Mouse (Mus musculus): ENCODE data around the gene Sytl2.

Sytl2 gene

GRCm38 (mm10) chr7:90370071-90370851, 68.2 kb downstream of the Sytl2 start:
- no peak for DNase-seq (ENCODE audit: low spot score in 2 of 2)

DNA sequence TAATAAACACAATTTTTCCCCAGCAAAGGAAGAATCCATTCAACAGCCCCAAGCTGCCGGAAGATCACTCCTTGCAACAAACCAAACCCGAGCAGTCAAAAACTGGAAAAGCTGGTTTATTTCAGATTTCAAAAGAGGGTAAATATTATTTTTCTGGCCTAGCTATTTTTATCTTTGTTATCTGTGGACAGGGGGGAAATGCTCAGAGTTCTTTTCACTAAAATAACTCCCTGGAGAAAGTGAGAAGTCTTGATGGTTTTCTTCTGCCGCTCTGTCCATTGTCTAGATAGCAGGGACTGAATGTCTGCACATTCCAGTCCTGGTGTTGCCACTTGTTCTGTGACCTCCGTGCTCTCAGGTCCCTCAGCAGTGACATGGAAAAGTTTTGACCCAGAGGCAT, 70.8 kb downstream of the Sytl2 start:
- no peak for DNase-seq (ENCODE audit: low spot score in 2 of 2)

DNA sequence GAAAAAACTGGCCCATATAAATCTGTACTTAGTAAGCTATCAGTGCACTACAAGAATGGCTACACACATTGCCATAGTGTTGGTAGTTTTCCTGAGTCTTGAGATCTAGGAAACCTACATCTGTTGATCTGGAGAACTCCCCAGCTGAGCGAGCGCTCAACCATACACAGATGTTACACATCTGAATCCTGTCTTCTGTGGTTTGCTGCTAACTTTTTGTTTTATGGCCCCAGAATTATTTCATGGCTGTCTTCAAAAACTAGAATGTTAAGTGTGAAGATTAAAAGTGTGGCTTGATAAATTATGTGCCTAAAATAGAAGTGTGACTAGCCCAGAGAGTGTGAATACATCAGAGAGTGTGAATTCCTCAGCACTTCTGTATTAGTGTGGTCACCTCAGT, 82.4 kb downstream of the Sytl2 start:
- DNase-seq (ENCODE audit: low spot score in 2 of 2) = no peak

- DNase-seq (ENCODE audit: low spot score in 2 of 2) = peak; percentile 37 to 47
Measured at GRCm38 (mm10) chr7:90386885-90387459, 84.9 kb downstream of the Sytl2 start.

DNA sequence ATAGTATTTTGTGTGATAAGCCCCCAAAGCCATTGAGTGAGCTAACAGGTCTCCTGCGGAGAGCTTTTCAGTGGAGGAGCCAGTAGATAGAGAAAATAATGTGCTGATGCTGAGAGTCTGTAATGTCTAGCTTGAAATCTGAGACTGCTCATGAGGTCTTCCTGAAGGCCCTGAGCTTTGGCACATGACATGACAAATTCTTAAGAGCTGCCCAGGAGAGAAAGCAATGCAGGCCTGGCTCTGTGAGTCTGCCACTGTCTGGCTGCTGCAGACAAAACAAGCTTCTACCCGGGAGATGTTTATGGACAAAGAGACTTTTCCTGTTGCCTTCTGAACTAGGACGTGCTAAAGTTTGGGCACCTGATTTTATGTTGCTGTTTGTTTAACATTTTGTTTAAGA, 87.7 kb downstream of the Sytl2 start:
- DNase-seq (ENCODE audit: low spot score in 2 of 2) = no peak

GRCm38 (mm10) chr7:90395073-90395472, 93.0 kb downstream of the Sytl2 start:
- no peak for DNase-seq (ENCODE audit: low spot score in 2 of 2)

- no peak for DNase-seq (ENCODE audit: low spot score in 2 of 2)
Measured at GRCm38 (mm10) chr7:90395928-90396327, 93.9 kb downstream of the Sytl2 start.

DNA sequence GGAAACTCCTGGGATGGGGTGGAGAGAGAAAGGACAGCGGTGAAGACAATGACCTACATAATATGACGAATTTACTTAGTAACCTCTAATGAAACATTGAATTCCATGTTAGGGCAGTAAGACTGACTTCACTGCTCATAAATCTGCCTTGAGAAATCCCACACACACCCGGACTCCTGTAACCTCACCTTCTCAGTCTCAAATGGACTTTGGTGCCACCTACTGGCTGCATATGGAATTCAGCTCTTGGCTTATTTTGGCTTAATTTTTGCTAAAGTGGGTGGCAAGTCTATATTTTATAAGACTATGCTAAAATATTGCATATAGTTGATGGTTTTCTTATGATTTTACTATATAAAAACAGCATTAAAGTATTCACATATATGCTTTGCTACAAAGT, 107.9 kb downstream of the Sytl2 start:
- DNase-seq (ENCODE audit: low spot score in 2 of 2) = peak in 1 of 2 experiments; percentile 48

GRCm38 (mm10) chr7:90426020-90427001, 124.3 kb downstream of the Sytl2 start, which contains the start of gene Ccdc89:
Ccdc89 (plus strand) TSS chr7:90426577.
- DNase-seq (ENCODE audit: low spot score in 2 of 2) = peak; percentile 66 to 79

DNA sequence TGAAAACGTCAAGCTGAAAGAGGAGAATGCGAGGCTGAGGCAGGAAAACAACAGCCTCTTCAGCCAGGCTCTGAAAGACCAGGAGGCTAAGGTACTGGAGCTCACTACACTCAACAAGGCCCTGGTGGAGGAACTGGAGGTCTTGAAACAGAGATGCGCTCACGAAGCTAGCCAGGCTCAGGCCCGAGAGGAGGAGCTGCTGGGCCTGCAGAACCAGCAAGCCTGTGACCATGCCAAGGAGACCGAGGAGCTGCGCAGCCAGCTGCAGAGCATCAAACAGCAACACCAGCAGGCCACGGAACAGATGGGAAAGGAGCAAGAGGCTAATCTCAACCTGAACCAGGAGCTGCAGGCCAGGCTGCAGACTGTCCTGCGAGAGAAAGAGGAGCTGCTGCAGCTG, 125.0 kb downstream of the Sytl2 start:
- no peak for DNase-seq (ENCODE audit: low spot score in 2 of 2)

- no peak for DNase-seq (ENCODE audit: low spot score in 2 of 2)
Measured at GRCm38 (mm10) chr7:90432221-90432620, 130.2 kb downstream of the Sytl2 start.

DNA sequence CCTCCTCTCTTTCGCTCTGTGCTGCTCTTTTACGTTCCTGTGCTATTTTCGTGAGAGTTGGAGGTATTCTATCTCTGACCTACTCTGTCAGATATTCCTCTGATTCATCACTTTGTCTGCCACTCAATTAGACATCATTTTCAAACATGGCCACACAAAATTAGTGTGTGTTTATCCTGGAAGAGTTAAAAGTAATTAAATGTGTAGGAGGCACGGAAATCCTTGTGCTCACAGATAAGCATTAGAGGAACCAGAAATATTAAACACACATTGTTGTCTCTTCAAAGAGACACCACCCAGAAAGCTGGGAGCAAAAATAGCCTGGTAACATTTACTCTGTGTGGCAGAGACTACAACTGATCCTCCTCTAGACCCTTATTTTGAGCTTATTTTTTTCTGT, 138.0 kb downstream of the Sytl2 start:
- no peak for DNase-seq (ENCODE audit: low spot score in 2 of 2)

DNA sequence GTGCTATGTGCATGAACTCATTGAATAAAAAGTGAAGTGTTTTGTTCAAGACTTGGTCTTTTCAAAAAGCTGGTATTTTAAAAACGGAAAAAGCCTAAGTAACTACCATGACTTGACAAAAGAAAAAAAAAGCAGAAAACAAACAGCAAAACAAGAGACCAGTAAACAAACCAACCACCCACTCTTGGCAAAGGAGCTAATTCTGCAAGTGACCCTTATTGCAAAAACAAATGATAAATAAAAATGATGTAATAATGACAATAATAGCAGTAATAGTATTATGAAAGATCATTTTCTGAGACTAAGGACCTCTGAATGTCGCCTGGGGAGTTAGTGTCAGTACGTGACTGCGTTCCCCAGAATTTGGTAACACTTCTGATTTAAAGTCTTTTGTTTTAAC, 140.0 kb downstream of the Sytl2 start:
- no peak for DNase-seq (ENCODE audit: low spot score in 2 of 2)

DNA sequence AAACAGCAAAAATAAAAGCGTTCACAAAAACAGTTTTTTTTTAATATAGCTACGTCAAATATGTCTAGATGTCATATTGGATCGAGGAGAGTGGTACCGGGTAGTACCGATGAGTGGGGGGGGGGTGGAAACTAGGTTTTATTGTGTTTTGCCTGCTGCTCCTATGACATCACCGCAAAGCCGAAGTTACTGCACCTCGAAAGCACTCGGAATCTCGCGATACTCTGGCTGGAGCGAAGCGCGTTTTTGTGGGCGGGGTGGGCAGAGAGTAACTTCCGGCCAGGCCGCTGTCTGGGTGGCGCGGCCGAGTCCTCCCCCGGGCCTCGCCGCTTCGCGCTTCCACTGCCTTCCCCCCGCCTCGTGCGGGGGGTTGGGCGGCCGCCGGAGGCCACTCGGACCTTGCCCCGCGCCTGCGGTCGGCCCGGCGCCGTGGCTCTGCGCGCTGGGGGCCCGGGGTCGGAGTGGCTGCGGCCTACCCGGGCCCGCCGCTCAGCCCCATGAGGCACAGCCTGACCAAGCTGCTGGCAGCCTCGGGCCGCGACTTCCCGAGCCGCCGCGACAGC, 140.5 kb downstream of the Sytl2 start, which contains the start of gene Crebzf:
TSS of gene Crebzf (plus strand) at position 212 of the 563 bp plus-strand sequence.
- DNase-seq (ENCODE audit: low spot score in 2 of 2) = peak; percentile 93

GRCm38 (mm10) chr7:90443101-90444091, 141.3 kb downstream of the Sytl2 start:
- DNase-seq (ENCODE audit: low spot score in 2 of 2) = peak; percentile 52 to 62

DNA sequence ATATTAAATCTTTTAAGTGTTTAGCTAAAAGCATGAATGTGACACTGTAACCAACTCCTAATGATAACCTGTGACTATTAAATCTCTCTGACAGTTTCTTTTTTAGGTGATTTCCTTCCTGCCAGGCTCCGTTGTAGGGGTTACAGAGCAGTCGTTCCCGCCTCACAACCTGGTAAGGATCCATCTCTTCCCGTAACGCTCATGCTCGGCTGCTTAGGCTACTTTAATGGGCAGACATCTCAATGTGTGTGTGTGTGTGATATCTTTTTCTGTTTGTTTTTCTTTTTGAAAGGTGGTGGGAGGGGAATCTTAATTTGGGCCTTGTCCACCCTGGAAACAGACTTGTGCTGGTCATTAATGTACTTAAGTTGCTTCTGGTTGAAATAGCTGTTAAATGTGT, 142.2 kb downstream of the Sytl2 start:
- no peak for DNase-seq (ENCODE audit: low spot score in 2 of 2)

DNA sequence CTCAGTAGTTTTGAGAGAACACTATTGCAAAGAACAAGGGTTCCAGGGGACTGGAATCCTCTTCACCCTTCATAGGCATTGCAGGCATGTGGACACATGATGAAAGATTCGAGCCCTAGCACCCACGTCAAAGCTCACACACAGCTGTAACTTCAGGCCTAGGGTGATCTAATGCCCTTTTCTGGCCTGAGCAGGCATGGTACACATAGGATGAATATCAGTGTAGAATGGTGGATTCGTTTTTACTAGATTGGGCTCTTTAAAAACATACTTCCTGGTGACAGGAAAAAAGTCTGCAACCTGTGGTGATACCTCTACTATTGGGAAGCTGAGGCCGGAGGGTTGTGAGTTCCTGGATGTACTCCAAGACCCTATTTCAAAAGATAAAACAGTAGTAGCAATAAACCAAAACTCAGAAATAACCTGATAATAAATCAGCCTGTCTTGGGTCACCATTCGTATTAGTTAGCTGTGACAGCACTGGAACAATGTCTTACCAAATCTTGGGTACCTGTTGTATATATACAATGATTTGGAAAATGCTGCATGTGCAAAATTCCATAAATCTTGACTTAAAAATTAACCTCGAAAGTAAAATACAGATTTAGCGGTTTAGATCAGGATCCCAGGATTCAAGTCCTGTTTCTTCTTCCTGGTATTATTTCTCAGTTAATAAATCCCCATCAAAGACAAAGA, 154.2 kb downstream of the Sytl2 start:
- DNase-seq (ENCODE audit: low spot score in 2 of 2) = no peak

GRCm38 (mm10) chr7:90456845-90457468, 154.9 kb downstream of the Sytl2 start, which contains the start of gene Tmem126a:
Tmem126a (minus strand) TSS chr7:90457229.
- peak; percentile 75 to 82 for DNase-seq (ENCODE audit: low spot score in 2 of 2)

- no peak for DNase-seq (ENCODE audit: low spot score in 2 of 2)
Measured at GRCm38 (mm10) chr7:90457517-90457916, 155.5 kb downstream of the Sytl2 start.

All from frontal cortex, postnatal 14 days (tissue).